Mouse (Mus musculus): ENCODE results near the gene Aqp12. TPM values are rescaled to one million over a fixed set of nuclear protein-coding genes. Genes with fewer than 3 reads are reported as not detected.
"Not testable (repeated sequence)": the region's sequence is repeated elsewhere in the genome, so short reads cannot be mapped to it uniquely, and the experiment has no call there.

Gene Aqp12
- not detected in 2 replicates for polyA plus RNA-seq (2014; fragmentation: Nextera tagmentation; extraction: Ambion mirVana)

- Histone ChIP-seq H3K27me3 (ENCODE audit: control insufficient read depth, insufficient read depth, low read length) (no peaks in the 10 kb centered on the region), H3K36me3 (replicated peaks; ENCODE audit: control insufficient read depth, insufficient read depth, low read depth, low read length) (no peaks in the 10 kb centered on the region), H3K27ac (replicated peaks; ENCODE audit: low read depth, low read length) (no peak within 1 kb of the TSS), H3K4me2 (ENCODE audit: low read depth, low read length) (no peak within 1 kb of the TSS), H3K9me3 (replicated peaks; ENCODE audit: control insufficient read depth, low read length) (no peaks in the 10 kb centered on the region), H3K4me1 (ENCODE audit: control insufficient read depth, insufficient read depth, low read length) (no peaks in the 10 kb centered on the region), H3K4me3 (ENCODE audit: low read depth, low read length) (no peak within 1 kb of the TSS), H3K9ac (replicated peaks; ENCODE audit: low read length) (no peak within 1 kb of the TSS)
- DNase-seq (ENCODE audit: low spot score), result no peak
- no peak for ATAC-seq (replicated peaks; ENCODE audit: insufficient number of reproducible peaks, low FRiP score, low TSS enrichment, low read depth)
- WGBS, result 77% methylated on average over 7 of the region's 7 CpGs
These were observed at the start of gene Aqp12 for GRCm38 (mm10) chr1:93006061-93006460. Gene Aqp12, plus strand, starts transcription at chr1:93006334.

DNA sequence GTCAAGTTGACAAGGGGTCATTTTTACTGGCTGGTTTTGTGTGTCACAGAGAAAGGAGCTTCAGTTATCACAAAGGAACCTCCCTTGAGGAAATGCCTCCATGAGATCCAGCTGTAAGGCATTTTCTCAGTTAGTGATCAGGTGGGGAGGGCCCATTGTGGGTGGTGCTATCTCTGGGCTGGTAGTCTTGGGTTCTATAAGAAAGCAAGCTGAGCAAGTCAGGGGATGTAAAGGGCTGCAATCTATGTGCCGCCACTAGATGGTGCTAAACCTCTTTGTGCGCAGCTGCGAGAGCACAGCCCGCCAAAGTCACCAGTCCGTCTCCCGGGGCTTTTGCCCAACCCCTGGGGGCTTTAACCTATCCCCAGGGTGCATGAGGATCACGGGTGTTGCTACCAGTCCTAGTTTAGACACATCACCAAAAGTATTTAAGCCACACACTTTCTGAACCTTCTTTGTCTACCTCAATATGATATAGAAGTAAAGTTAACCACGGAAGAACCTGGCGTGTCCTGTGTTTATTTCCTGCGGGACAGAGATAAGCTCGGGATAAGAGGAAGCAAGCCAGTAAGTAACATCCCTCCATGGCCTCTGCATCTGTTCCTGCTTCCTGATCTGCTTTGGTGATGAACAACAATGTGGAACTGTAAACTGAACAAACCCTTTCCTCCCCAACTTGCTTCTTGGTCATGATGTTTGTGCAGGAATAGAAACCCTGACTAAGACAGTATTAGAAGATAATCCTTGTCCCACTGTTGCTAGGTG is 49.4 kb upstream of the Aqp12 start:
- H3K9me3 ChIP-seq (replicated peaks; ENCODE audit: control insufficient read depth, low read length); H3K9ac ChIP-seq (replicated peaks; ENCODE audit: low read length); ATAC-seq (replicated peaks; ENCODE audit: insufficient number of reproducible peaks, low FRiP score, low TSS enrichment, low read depth): not testable (repeated sequence)

GRCm38 (mm10) chr1:92958999-92959398 is 47.1 kb upstream of the Aqp12 start:
- Histone ChIP-seq H3K4me3 (ENCODE audit: low read depth, low read length) (no peak overlapping the region), H3K9me3 (replicated peaks; ENCODE audit: control insufficient read depth, low read length) (no peaks in the 10 kb centered on the region), H3K4me2 (ENCODE audit: low read depth, low read length) (no peak overlapping the region), H3K36me3 (replicated peaks; ENCODE audit: control insufficient read depth, insufficient read depth, low read depth, low read length) (no peaks in the 10 kb centered on the region), H3K4me1 (ENCODE audit: control insufficient read depth, insufficient read depth, low read length) (no peaks in the 10 kb centered on the region), H3K27me3 (ENCODE audit: control insufficient read depth, insufficient read depth, low read length) (no peaks in the 10 kb centered on the region), H3K9ac (replicated peaks; ENCODE audit: low read length) (no peak overlapping the region), H3K27ac (replicated peaks; ENCODE audit: low read depth, low read length) (no peak overlapping the region)
- DNase-seq (ENCODE audit: low spot score) (no peak), ATAC-seq (replicated peaks; ENCODE audit: insufficient number of reproducible peaks, low FRiP score, low TSS enrichment, low read depth) (no peak)
- 90% methylated on average over 1 of the region's 1 CpGs for WGBS

More for the DNA sequence above, 49.4 kb upstream of the Aqp12 start:
- not testable (repeated sequence) for H3K27ac ChIP-seq (replicated peaks; ENCODE audit: low read depth, low read length); H3K27me3 ChIP-seq (ENCODE audit: control insufficient read depth, insufficient read depth, low read length); DNase-seq (ENCODE audit: low spot score); H3K4me1 ChIP-seq (ENCODE audit: control insufficient read depth, insufficient read depth, low read length); H3K36me3 ChIP-seq (replicated peaks; ENCODE audit: control insufficient read depth, insufficient read depth, low read depth, low read length); H3K4me3 ChIP-seq (ENCODE audit: low read depth, low read length); H3K4me2 ChIP-seq (ENCODE audit: low read depth, low read length)
- WGBS, result 12% methylated on average over 11 of the region's 11 CpGs

GRCm38 (mm10) chr1:92970791-92971190 is 35.3 kb upstream of the Aqp12 start:
- H3K27me3 ChIP-seq (ENCODE audit: control insufficient read depth, insufficient read depth, low read length); H3K36me3 ChIP-seq (replicated peaks; ENCODE audit: control insufficient read depth, insufficient read depth, low read depth, low read length); ATAC-seq (replicated peaks; ENCODE audit: insufficient number of reproducible peaks, low FRiP score, low TSS enrichment, low read depth); DNase-seq (ENCODE audit: low spot score); H3K4me3 ChIP-seq (ENCODE audit: low read depth, low read length); H3K9ac ChIP-seq (replicated peaks; ENCODE audit: low read length); H3K27ac ChIP-seq (replicated peaks; ENCODE audit: low read depth, low read length); H3K4me1 ChIP-seq (ENCODE audit: control insufficient read depth, insufficient read depth, low read length); H3K9me3 ChIP-seq (replicated peaks; ENCODE audit: control insufficient read depth, low read length); H3K4me2 ChIP-seq (ENCODE audit: low read depth, low read length): not testable (repeated sequence)
- WGBS, result 86% methylated on average over 6 of the region's 6 CpGs

DNA sequence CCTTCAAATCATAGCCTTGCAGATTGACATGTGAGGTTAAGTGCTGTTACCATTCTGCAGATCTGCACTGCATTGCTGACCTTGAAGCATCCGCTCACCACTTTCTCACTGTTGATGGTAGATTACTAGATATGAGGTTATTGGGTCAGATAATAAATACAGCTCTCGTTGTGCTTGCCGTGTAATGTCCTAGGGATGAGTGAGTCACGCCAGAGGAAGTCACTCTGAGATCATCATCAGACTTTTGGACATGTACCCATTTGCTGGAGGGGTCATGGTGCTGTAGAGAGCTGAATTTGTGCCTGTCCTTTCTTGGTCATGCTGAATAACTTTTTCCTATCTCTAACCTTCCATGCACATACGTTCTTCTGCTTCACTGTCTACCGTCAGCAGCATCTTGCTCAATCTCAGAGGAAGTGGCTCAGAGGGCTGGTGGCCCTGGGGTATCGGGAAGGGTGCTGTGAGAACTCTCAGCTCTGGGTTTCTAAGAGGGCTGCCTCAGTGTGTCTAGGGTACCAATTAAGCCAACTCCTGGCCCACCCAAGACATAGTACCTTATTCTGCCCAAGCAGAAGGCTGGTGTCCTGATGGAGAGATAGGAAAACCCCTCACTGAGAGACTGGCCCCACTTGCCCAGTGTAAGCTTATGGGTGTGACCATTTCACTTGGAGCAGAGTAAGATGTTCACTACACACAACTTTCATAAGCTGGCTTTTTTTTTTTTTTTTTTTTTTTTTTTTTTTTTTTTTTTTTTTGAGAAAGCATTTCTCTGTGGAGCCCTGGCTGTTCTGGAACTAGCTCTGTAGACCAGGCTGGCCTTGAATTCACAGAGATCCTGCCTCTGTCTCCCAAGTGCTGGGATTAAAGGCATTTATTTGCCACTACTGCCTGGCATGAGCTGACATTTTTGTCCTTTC is 34.0 kb upstream of the Aqp12 start:
- H3K4me3 ChIP-seq (ENCODE audit: low read depth, low read length), result no peak overlapping the region
- H3K27ac ChIP-seq (replicated peaks; ENCODE audit: low read depth, low read length), result no peak overlapping the region
- H3K4me1 ChIP-seq (ENCODE audit: control insufficient read depth, insufficient read depth, low read length), result no peaks in the 10 kb centered on the region
- no peaks in the 10 kb centered on the region for H3K27me3 ChIP-seq (ENCODE audit: control insufficient read depth, insufficient read depth, low read length)
- no peak overlapping the region for H3K4me2 ChIP-seq (ENCODE audit: low read depth, low read length)
- no peak for ATAC-seq (replicated peaks; ENCODE audit: insufficient number of reproducible peaks, low FRiP score, low TSS enrichment, low read depth)
- no peak overlapping the region for H3K9ac ChIP-seq (replicated peaks; ENCODE audit: low read length)
- no peaks in the 10 kb centered on the region for H3K9me3 ChIP-seq (replicated peaks; ENCODE audit: control insufficient read depth, low read length)
- no peak for DNase-seq (ENCODE audit: low spot score)
- 88% methylated on average over 7 of the region's 7 CpGs for WGBS
- no peaks in the 10 kb centered on the region for H3K36me3 ChIP-seq (replicated peaks; ENCODE audit: control insufficient read depth, insufficient read depth, low read depth, low read length)

GRCm38 (mm10) chr1:92972854-92973253 is 33.3 kb upstream of the Aqp12 start:
- Histone ChIP-seq H3K4me3 (ENCODE audit: low read depth, low read length) (no peak overlapping the region), H3K9me3 (replicated peaks; ENCODE audit: control insufficient read depth, low read length) (no peaks in the 10 kb centered on the region), H3K9ac (replicated peaks; ENCODE audit: low read length) (no peak overlapping the region), H3K4me2 (ENCODE audit: low read depth, low read length) (no peak overlapping the region), H3K27ac (replicated peaks; ENCODE audit: low read depth, low read length) (no peak overlapping the region), H3K27me3 (ENCODE audit: control insufficient read depth, insufficient read depth, low read length) (no peaks in the 10 kb centered on the region), H3K4me1 (ENCODE audit: control insufficient read depth, insufficient read depth, low read length) (no peaks in the 10 kb centered on the region), H3K36me3 (replicated peaks; ENCODE audit: control insufficient read depth, insufficient read depth, low read depth, low read length) (no peaks in the 10 kb centered on the region)
- WGBS, result 69% methylated on average over 1 of the region's 1 CpGs
- DNase-seq (ENCODE audit: low spot score) (no peak), ATAC-seq (replicated peaks; ENCODE audit: insufficient number of reproducible peaks, low FRiP score, low TSS enrichment, low read depth) (no peak)

DNA sequence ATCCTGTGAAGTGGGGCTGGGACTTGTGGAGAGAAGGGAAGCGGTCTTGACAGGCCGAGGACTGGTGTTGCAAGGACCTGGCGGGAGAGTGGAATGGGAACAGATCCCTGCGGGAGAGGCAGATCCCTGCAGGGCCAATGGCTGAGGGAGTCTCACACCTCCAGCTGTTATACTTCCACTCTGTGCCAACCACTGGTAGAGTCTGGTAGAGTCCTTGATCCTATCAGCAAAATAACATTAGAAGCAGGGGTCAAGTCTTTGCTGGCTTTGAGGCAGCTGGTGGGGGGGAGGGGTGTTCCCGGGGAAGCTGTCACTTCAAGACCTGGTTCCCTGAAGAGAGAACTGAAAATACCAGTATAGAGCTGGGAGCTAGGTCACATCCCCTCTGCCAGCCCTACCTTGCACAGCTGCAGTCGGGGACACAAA is 30.0 kb upstream of the Aqp12 start:
- Histone ChIP-seq H3K27ac (replicated peaks; ENCODE audit: low read depth, low read length) (no peak overlapping the region), H3K36me3 (replicated peaks; ENCODE audit: control insufficient read depth, insufficient read depth, low read depth, low read length) (no peaks in the 10 kb centered on the region)

GRCm38 (mm10) chr1:92978645-92979044 is 27.5 kb upstream of the Aqp12 start:
- Histone ChIP-seq H3K9ac (replicated peaks; ENCODE audit: low read length) (no peak overlapping the region), H3K36me3 (replicated peaks; ENCODE audit: control insufficient read depth, insufficient read depth, low read depth, low read length) (no peaks in the 10 kb centered on the region), H3K4me2 (ENCODE audit: low read depth, low read length) (no peak overlapping the region), H3K4me1 (ENCODE audit: control insufficient read depth, insufficient read depth, low read length) (0 out of 2 replicates have a peak, but pooled peaks cover 2% of the 10 kb centered on the region), H3K9me3 (replicated peaks; ENCODE audit: control insufficient read depth, low read length) (no peaks in the 10 kb centered on the region), H3K4me3 (ENCODE audit: low read depth, low read length) (no peak overlapping the region), H3K27ac (replicated peaks; ENCODE audit: low read depth, low read length) (no peak overlapping the region), H3K27me3 (ENCODE audit: control insufficient read depth, insufficient read depth, low read length) (no peaks in the 10 kb centered on the region)
- ATAC-seq (replicated peaks; ENCODE audit: insufficient number of reproducible peaks, low FRiP score, low TSS enrichment, low read depth) (no peak), DNase-seq (ENCODE audit: low spot score) (no peak)
- WGBS, result 39% methylated on average over 7 of the region's 7 CpGs

More for the DNA sequence above, 30.0 kb upstream of the Aqp12 start:
- 56% methylated on average over 6 of the region's 6 CpGs for WGBS
- H3K9ac ChIP-seq (replicated peaks; ENCODE audit: low read length), result no peak overlapping the region
- no peaks in the 10 kb centered on the region for H3K27me3 ChIP-seq (ENCODE audit: control insufficient read depth, insufficient read depth, low read length)
- H3K4me3 ChIP-seq (ENCODE audit: low read depth, low read length), result no peak overlapping the region
- H3K9me3 ChIP-seq (replicated peaks; ENCODE audit: control insufficient read depth, low read length), result no peaks in the 10 kb centered on the region
- no peak overlapping the region for H3K4me2 ChIP-seq (ENCODE audit: low read depth, low read length)
- DNase-seq (ENCODE audit: low spot score) (no peak), ATAC-seq (replicated peaks; ENCODE audit: insufficient number of reproducible peaks, low FRiP score, low TSS enrichment, low read depth) (no peak)
- 0 out of 2 replicates have a peak, but pooled peaks cover 2% of the 10 kb centered on the region for H3K4me1 ChIP-seq (ENCODE audit: control insufficient read depth, insufficient read depth, low read length)
